Mouse (Mus musculus): ENCODE data around the gene Phf11a. TPM values are rescaled to one million over a fixed set of nuclear protein-coding genes. Genes with fewer than 3 reads are reported as not detected.
"Not testable (repeated sequence)": the region's sequence is repeated elsewhere in the genome, so short reads cannot be mapped to it uniquely, and the experiment has no call there.

Phf11a gene
- not detected in 2 replicates for polyA plus RNA-seq (2016; fragmentation: Nextera tagmentation; extraction: Ambion mirVana)

DNA sequence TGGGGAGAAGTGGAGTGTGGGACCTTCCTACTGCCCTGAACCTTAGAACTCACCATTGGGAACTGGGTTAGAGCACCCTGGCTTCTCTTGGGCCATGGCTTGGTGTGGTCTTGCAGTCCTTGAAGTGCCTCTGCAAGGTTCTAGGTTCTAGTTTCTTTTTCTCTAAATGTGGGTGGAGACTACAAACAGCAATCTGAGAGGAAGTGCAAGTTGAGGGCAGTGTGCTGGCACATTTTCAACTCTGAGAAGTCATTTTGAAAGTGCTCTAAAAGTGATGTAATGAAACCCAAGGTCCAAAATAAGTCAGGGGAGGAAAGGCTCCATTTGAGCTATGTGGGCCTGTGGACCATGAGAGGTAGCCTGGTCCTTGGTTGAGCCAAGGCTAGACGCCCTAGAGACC lies at the start of gene Phf11a:
Phf11a (minus strand) TSS at position 132 of the 400 bp plus-strand sequence.
- not testable (repeated sequence) for DNase-seq (ENCODE audit: low spot score); H3K4me1 ChIP-seq (replicated peaks); H3K27me3 ChIP-seq (ENCODE audit: insufficient read depth, poor library complexity, severe bottlenecking); H3K4me3 ChIP-seq; H3K36me3 ChIP-seq; H3K9me3 ChIP-seq; H3K27ac ChIP-seq
- WGBS, result 77% methylated on average over 1 of the region's 1 CpGs

DNA sequence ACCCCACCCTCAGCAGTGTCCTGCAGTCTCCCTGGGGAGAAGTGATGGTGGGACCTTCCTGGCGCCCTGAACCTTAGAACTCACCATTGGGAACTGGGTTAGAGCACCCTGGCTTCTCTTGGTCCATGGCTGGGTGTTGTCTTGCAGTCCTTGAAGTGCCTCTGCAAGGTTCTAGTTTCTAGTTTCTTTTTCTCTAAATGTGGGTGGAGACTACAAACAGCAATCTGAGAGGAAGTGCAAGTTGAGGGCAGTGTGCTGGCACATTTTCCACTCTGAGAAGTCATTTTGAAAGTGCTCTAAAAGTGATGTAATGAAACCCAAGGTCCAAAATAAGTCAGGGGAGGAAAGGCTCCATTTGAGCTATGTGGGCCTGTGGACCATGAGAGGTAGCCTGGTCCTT lies 43.9 kb upstream of the Phf11a start, which contains the start of gene Phf11b:
Phf11b (minus strand) TSS at position 163 of the 400 bp plus-strand sequence.
- not testable (repeated sequence) for H3K36me3 ChIP-seq; H3K4me3 ChIP-seq; DNase-seq (ENCODE audit: low spot score); H3K27ac ChIP-seq; H3K4me1 ChIP-seq (replicated peaks); H3K9me3 ChIP-seq; H3K27me3 ChIP-seq (ENCODE audit: insufficient read depth, poor library complexity, severe bottlenecking)
- 72% methylated on average over 1 of the region's 1 CpGs for WGBS

DNA sequence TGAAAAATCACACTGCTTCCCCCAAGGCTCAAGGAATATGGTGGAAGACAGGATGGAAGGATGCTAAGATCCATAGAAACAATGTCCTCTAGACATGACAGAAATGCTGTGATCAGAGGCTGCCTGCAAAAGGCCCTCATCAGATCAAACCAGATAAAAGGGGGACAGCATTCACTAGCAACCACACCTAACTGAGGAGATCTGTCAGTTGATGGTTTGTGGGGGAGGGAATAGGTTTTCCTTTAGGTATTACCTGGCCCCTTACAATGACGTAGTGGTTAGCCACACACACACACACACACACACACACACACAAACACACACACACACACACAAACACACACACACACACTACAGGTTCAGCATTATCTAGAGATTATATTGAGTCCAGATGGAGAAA lies 42.2 kb upstream of the Phf11a start:
- WGBS, result 92% methylated on average over 1 of the region's 1 CpGs
- DNase-seq (ENCODE audit: low spot score), result no peak
- Histone ChIP-seq H3K4me1 (replicated peaks) (no peaks in the 10 kb centered on the region), H3K4me3 (no peak overlapping the region), H3K36me3 (no peaks in the 10 kb centered on the region), H3K9me3 (no peaks in the 10 kb centered on the region), H3K27me3 (ENCODE audit: insufficient read depth, poor library complexity, severe bottlenecking) (no peaks in the 10 kb centered on the region), H3K27ac (no peak overlapping the region)

DNA sequence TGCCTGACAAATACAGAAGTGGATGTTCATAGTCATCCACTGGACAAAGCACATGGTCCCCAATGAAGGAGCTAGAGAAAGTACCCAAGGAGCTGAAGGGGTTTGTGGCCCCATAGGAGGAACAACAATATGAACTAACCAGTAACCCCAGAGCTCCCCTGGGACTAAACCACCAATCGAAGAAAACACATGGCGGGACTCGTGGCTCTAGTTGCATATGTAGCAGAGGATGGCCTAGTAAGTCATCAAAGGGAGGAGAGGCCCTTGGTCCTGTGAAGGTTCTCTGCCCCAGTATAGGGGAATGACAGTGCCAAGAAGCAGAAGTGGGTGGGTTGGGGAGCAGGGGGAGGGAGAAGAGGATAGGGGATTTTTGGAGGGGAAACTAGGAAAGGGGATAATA lies 38.7 kb upstream of the Phf11a start:
- H3K27me3 ChIP-seq (ENCODE audit: insufficient read depth, poor library complexity, severe bottlenecking); H3K9me3 ChIP-seq; H3K4me1 ChIP-seq (replicated peaks); DNase-seq (ENCODE audit: low spot score); H3K36me3 ChIP-seq; H3K27ac ChIP-seq; H3K4me3 ChIP-seq: not testable (repeated sequence)
- WGBS, result 88% methylated on average over 3 of the region's 3 CpGs

DNA sequence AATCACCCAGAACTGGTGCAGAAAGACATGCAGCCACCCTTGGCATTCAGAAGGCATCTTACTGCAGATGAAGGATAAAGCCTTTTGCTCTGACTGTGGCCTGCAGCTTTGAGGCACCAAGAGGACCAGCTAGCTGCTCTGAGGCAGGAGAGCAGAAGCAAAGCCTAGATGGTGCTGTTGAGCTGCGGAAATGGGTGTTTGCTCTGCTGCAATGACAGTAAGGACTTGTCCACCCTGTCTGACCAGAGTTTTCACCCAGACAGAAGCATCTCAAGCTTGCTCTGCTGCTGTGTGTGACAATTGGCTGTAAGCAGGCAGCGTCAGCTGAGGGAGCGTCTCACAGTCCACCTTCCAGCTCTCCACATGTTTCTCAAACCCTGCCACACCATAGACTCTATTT lies 33.2 kb upstream of the Phf11a start:
- H3K36me3 ChIP-seq; H3K27me3 ChIP-seq (ENCODE audit: insufficient read depth, poor library complexity, severe bottlenecking); H3K4me3 ChIP-seq; H3K4me1 ChIP-seq (replicated peaks); H3K27ac ChIP-seq; H3K9me3 ChIP-seq: not testable (repeated sequence)
- WGBS, result 62% methylated on average over 3 of the region's 3 CpGs
- DNase-seq (ENCODE audit: low spot score), result peak; percentile 3

DNA sequence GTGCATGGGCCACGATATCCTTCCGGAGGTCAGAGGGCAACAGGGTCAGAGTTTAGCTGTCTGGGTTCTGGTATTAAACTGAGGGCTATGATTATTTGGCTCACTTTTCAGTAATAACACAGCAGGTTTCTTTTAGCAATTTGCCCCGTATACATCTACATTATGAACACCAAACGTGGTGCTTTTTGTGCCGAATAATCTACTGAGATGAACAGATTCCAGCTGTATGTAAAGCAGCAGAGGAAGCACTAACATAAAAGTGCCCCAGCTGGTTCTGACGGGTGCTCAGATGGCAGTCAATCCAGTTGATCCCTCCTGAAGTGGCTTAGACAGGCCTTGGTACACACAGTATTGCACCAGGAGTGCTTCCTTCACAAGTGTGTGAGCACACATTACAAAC lies 22.6 kb upstream of the Phf11a start:
- not testable (repeated sequence) for H3K27ac ChIP-seq; H3K4me1 ChIP-seq (replicated peaks)
- 86% methylated on average over 6 of the region's 6 CpGs for WGBS

DNA sequence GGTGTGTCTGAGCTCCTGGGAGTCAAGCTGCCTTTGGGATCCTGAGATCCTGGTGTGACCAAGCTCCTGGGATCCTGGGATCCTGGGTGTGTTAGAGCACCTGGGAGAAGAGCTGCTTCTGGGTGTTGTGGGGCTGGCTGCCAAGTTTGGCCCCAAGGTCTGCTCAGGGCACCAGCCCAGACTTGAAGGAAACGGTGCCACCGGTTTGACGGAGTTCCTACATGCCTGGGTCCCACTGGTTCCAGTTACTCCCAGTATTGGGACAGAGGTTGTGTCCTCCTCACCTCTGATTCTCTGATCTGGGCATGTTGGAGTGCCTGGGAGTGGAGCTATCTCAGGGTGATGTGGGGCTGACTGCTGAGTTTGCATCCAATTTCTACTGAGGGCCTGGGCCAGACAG lies 21.7 kb upstream of the Phf11a start:
- not testable (repeated sequence) for H3K4me1 ChIP-seq (replicated peaks); H3K27ac ChIP-seq; H3K9me3 ChIP-seq; DNase-seq (ENCODE audit: low spot score); H3K36me3 ChIP-seq; H3K27me3 ChIP-seq (ENCODE audit: insufficient read depth, poor library complexity, severe bottlenecking); H3K4me3 ChIP-seq
- WGBS, result 92% methylated on average over 3 of the region's 3 CpGs

More for the DNA sequence above, 22.6 kb upstream of the Phf11a start:
- H3K27me3 ChIP-seq (ENCODE audit: insufficient read depth, poor library complexity, severe bottlenecking); H3K36me3 ChIP-seq; DNase-seq (ENCODE audit: low spot score); H3K4me3 ChIP-seq; H3K9me3 ChIP-seq: not testable (repeated sequence)

DNA sequence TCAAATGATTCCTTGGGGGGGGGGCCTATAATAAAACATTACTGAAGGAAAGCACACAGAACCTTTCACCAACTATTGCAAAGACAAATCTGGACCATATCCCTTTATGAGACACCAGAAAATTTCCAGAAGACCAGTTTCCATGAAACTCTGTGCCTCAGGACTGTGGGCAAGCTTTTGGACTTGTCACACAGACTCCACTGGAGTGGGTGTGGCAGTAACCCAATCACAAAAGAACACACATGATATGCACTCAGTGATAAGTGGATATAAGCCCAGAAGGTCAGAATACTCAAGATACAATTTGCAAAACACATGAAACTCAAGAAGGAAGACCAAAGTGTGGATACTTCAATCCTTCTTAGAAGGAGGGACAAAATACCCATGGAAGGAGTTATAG lies 5.6 kb downstream of the Phf11a start:
- not testable (repeated sequence) for H3K36me3 ChIP-seq; H3K4me3 ChIP-seq; H3K4me1 ChIP-seq (replicated peaks); H3K27ac ChIP-seq; H3K9me3 ChIP-seq; DNase-seq (ENCODE audit: low spot score); H3K27me3 ChIP-seq (ENCODE audit: insufficient read depth, poor library complexity, severe bottlenecking)

DNA sequence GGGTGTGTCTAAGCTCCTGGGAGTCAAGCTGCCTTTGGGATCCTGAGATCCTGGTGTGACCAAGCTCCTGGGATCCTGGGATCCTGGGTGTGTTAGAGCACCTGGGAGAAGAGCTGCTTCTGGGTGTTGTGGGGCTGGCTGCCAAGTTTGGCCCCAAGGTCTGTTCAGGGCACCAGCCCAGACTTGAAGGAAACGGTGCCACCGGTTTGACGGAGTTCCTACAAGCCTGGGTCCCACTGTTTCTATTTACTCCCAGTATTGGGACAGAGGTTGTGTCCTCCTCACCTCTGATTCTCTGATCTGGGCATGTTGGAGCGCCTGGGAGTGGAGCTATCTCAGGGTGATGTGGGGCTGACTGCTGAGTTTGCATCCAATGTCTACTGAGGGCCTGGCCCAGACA lies 22.4 kb downstream of the Phf11a start:
- H3K9me3 ChIP-seq; H3K27ac ChIP-seq; H3K4me3 ChIP-seq; H3K27me3 ChIP-seq (ENCODE audit: insufficient read depth, poor library complexity, severe bottlenecking); H3K36me3 ChIP-seq; DNase-seq (ENCODE audit: low spot score); H3K4me1 ChIP-seq (replicated peaks): not testable (repeated sequence)
- WGBS, result 86% methylated on average over 4 of the region's 4 CpGs

DNA sequence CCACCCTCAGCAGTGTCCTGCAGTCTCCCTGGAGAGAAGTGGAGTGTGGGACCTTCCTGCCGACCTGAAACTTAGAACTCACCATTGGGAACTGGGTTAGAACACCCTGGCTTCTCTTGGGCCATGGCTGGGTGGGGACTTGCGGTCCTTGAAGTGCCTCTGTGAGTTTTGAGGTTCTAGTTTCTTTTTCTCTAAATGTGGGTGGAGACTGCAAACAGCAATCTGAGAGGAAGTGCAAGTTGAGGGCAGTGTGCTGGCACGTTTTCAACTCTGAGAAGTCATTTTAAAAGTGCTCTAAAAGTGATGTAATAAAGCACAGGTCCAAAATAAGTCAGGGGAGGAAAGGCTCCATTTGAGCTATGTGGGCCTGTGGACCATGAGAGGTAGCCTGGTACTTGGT lies 37.3 kb downstream of the Phf11a start, which contains the start of gene Gm6904:
Gm6904 (minus strand) TSS at position 161 of the 400 bp plus-strand sequence.
- 81% methylated on average over 3 of the region's 3 CpGs for WGBS
- Histone ChIP-seq H3K27me3 (ENCODE audit: insufficient read depth, poor library complexity, severe bottlenecking) (no peaks in the 10 kb centered on the region), H3K27ac (no peak within 1 kb of the TSS)

DNA sequence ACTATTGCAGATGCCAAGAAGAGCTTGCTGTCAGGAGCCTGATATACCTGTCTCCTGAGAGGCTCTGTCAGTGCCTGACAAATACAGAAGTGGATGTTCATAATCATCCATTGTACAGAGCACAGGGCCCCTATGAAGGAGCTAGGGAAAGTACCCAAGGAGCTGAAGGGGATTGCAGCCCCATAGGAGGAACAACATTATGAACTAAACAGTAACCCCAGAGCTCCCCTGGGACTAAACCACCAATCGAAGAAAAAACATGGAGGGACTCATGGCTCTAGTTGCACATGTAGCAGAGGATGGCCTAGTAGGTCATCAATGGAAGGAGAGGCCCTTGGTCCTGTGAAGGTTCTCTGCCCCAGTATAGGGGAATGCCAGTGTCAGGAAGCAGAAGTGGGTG lies 41.5 kb downstream of the Phf11a start:
- not testable (repeated sequence) for H3K36me3 ChIP-seq; DNase-seq (ENCODE audit: low spot score); H3K27me3 ChIP-seq (ENCODE audit: insufficient read depth, poor library complexity, severe bottlenecking); H3K27ac ChIP-seq; H3K9me3 ChIP-seq; H3K4me1 ChIP-seq (replicated peaks); H3K4me3 ChIP-seq
- WGBS, result 93% methylated on average over 1 of the region's 1 CpGs

More for the DNA sequence above, 37.3 kb downstream of the Phf11a start, which contains the start of gene Gm6904:
- H3K4me3 ChIP-seq, result no peak within 1 kb of the TSS
- no peaks in the 10 kb centered on the region for H3K9me3 ChIP-seq
- no peaks in the 10 kb centered on the region for H3K4me1 ChIP-seq (replicated peaks)
- no peaks in the 10 kb centered on the region for H3K36me3 ChIP-seq
- DNase-seq (ENCODE audit: low spot score), result no peak

DNA sequence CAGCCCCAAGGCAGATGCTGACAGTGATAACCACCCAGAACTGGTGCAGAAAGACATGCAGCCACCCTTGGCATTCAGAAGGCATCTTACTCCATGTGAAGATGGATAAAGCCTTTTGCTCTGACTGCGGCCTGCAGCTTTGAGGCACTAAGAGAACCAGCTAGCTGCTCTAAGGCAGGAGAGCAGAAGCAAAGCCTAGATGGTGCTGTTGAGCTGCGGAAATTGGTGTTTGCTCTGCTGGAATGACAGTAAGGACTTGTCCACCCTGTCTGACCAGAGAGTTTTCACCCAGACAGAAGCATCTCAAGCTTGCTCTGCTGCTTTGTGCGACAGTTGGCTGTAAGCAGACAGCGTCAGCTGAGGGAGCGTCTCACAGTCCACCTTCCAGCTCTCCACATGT lies 47.0 kb downstream of the Phf11a start:
- H3K4me1 ChIP-seq (replicated peaks); H3K27me3 ChIP-seq (ENCODE audit: insufficient read depth, poor library complexity, severe bottlenecking); H3K9me3 ChIP-seq; H3K27ac ChIP-seq; H3K36me3 ChIP-seq; DNase-seq (ENCODE audit: low spot score); H3K4me3 ChIP-seq: not testable (repeated sequence)
- 73% methylated on average over 5 of the region's 5 CpGs for WGBS

DNA sequence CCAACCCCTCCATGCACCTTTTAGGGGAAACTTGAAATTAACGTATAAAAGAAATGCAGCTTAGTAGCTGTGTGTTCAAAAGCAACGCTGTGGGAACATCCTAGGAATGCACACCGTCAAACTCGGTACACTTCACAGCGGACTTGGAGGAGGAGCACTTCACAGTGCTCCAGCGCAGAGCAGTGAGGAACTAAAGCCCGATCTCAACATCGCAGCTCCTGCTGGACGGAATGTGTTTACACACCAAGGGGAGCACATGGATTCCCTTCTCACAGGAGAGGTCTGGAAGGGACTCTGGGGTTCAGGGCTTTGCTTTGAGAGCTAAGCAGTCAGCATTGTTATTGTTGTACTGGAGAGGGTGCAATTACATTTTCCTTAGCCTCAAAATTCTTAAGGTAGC lies 63.7 kb downstream of the Phf11a start:
- 94% methylated on average over 9 of the region's 9 CpGs for WGBS
- H3K27ac ChIP-seq, result no peak overlapping the region
- H3K36me3 ChIP-seq, result peaks cover 100% of the 10 kb centered on the region

DNA sequence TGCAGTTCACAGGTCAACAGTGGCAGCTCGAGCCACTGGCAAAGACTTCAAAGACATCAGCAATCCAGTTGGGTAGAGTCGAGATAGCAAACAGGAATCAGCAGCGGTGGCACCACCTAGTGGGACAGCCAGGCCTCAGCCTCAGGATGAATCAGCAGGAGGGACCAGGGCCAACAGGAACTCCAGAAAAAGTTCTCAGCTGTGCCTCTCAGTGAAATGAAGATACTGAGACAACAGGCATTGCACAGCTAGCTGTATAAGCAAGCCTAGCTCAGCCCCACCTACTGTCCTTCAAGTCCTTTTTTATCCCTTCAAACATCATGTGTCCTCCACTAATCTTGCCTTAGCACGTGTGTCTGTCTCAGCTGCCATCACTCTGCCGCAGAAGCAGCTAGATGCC lies 65.3 kb downstream of the Phf11a start:
- no peak for DNase-seq (ENCODE audit: low spot score)
- no peaks in the 10 kb centered on the region for H3K4me1 ChIP-seq (replicated peaks)
- no peaks in the 10 kb centered on the region for H3K9me3 ChIP-seq
- peaks cover 100% of the 10 kb centered on the region for H3K36me3 ChIP-seq
- H3K4me3 ChIP-seq, result no peak overlapping the region
- no peak overlapping the region for H3K27ac ChIP-seq
- WGBS, result 78% methylated on average over 5 of the region's 5 CpGs
- H3K27me3 ChIP-seq (ENCODE audit: insufficient read depth, poor library complexity, severe bottlenecking), result no peaks in the 10 kb centered on the region

More for the DNA sequence above, 63.7 kb downstream of the Phf11a start:
- DNase-seq (ENCODE audit: low spot score), result no peak
- H3K9me3 ChIP-seq, result peaks cover 13% of the 10 kb centered on the region
- H3K4me3 ChIP-seq, result no peak overlapping the region
- no peaks in the 10 kb centered on the region for H3K27me3 ChIP-seq (ENCODE audit: insufficient read depth, poor library complexity, severe bottlenecking)
- H3K4me1 ChIP-seq (replicated peaks), result no peaks in the 10 kb centered on the region

Measured in hindbrain, embryonic 10.5 days (tissue).